ENCODE assay signal across 24 mouse cellular contexts in genomic region chr12:104679819-104680132, GRCm38 (mm10).
DNase-seq lines count a peak whose midpoint lies in the region; ATAC-seq lines count a peak whose summit lies in the region.
"Had no signal": no experiment of that assay in that cellular context is flagged by ENCODE, and none has a peak within 500 bp of the region (broad histone marks: within the 10 kb centered on the region; RNA-seq: fewer than 3 reads in every experiment).

No protein-coding gene starts in this region.

- peaks cover 58% of the 10 kb centered on the region for H3K4me1 ChIP-seq in embryonic facial prominence, embryonic 10.5 days
- H3K4me1 ChIP-seq in embryonic facial prominence, embryonic 12.5 days: peaks cover 34% of the 10 kb centered on the region
- peaks cover 70% of the 10 kb centered on the region for H3K4me1 ChIP-seq in limb, embryonic 10.5 days
- H3K4me1 ChIP-seq in limb, embryonic 13.5 days: peaks cover 51% of the 10 kb centered on the region
- H3K4me1 ChIP-seq in intestine, embryonic 16.5 days (ENCODE audit: control insufficient read depth, insufficient read depth, low read length): no peaks in the 10 kb centered on the region

- no peak overlapping the region for H3K9ac ChIP-seq in embryonic facial prominence, embryonic 12.5 days
- H3K9ac ChIP-seq in limb, embryonic 13.5 days: no peak overlapping the region
- H3K9ac ChIP-seq in intestine, embryonic 16.5 days (ENCODE audit: low read depth, low read length): no peak overlapping the region
- H3K9ac ChIP-seq: embryonic facial prominence, embryonic 15.5 days; forebrain, embryonic 12.5 days had no signal

- H3K4me3 ChIP-seq in embryonic facial prominence, embryonic 10.5 days: no peak overlapping the region
- no peak overlapping the region for H3K4me3 ChIP-seq in embryonic facial prominence, embryonic 12.5 days
- H3K4me3 ChIP-seq in limb, embryonic 10.5 days: no peak overlapping the region
- no peak overlapping the region for H3K4me3 ChIP-seq in limb, embryonic 13.5 days
- H3K4me3 ChIP-seq in intestine, embryonic 16.5 days (ENCODE audit: low read length): no peak overlapping the region
- H3K4me3 ChIP-seq: embryonic facial prominence, embryonic 15.5 days; erythroblast, embryonic 14.5 days; forebrain, embryonic 12.5 days; gastrocnemius, adult 2 months had no signal

- no peaks in the 10 kb centered on the region for H3K36me3 ChIP-seq in embryonic facial prominence, embryonic 10.5 days (replicated peaks)
- no peaks in the 10 kb centered on the region for H3K36me3 ChIP-seq in embryonic facial prominence, embryonic 12.5 days
- no peaks in the 10 kb centered on the region; the same call in 1 of the 2 replicates for H3K36me3 ChIP-seq in limb, embryonic 10.5 days
- no peaks in the 10 kb centered on the region for H3K36me3 ChIP-seq in limb, embryonic 13.5 days
- no peaks in the 10 kb centered on the region for H3K36me3 ChIP-seq in intestine, embryonic 16.5 days (ENCODE audit: control insufficient read depth, insufficient read depth, low read length)
- H3K36me3 ChIP-seq: embryonic facial prominence, embryonic 15.5 days; forebrain, embryonic 12.5 days had no signal

- H3K27ac ChIP-seq in embryonic facial prominence, embryonic 10.5 days (replicated peaks): peak overlapping the region; percentile 74; the same call in 1 of the 2 replicates
- no peak overlapping the region for H3K27ac ChIP-seq in embryonic facial prominence, embryonic 12.5 days
- H3K27ac ChIP-seq in limb, embryonic 10.5 days: peak overlapping the region; percentile 68; the same call in 1 of the 2 replicates
- H3K27ac ChIP-seq in limb, embryonic 13.5 days: no peak overlapping the region
- no peak overlapping the region for H3K27ac ChIP-seq in intestine, embryonic 16.5 days (ENCODE audit: low read length)
- H3K27ac ChIP-seq: embryonic facial prominence, embryonic 15.5 days; gastrocnemius, adult 2 months; hindbrain, embryonic 14.5 days; hindbrain, postnatal 0 days had no signal

- peaks cover 10% of the 10 kb centered on the region; the same call in 1 of the 2 replicates for H3K9me3 ChIP-seq in embryonic facial prominence, embryonic 10.5 days
- H3K9me3 ChIP-seq in embryonic facial prominence, embryonic 12.5 days: no peaks in the 10 kb centered on the region
- peaks cover 4% of the 10 kb centered on the region; the same call in 1 of the 2 replicates for H3K9me3 ChIP-seq in limb, embryonic 10.5 days (replicated peaks)
- peaks cover 8% of the 10 kb centered on the region; the same call in 1 of the 2 replicates for H3K9me3 ChIP-seq in limb, embryonic 13.5 days
- H3K9me3 ChIP-seq in intestine, embryonic 16.5 days (ENCODE audit: control insufficient read depth, low read length): no peaks in the 10 kb centered on the region
- H3K9me3 ChIP-seq: embryonic facial prominence, embryonic 15.5 days had no signal

- no peaks in the 10 kb centered on the region for H3K27me3 ChIP-seq in embryonic facial prominence, embryonic 10.5 days (replicated peaks; ENCODE audit: low read depth, poor library complexity, severe bottlenecking)
- H3K27me3 ChIP-seq in embryonic facial prominence, embryonic 12.5 days: no peaks in the 10 kb centered on the region
- H3K27me3 ChIP-seq in limb, embryonic 10.5 days (ENCODE audit: low read depth, poor library complexity, severe bottlenecking): peaks cover 5% of the 10 kb centered on the region; the same call in 1 of the 2 replicates
- H3K27me3 ChIP-seq in limb, embryonic 13.5 days: peaks cover 8% of the 10 kb centered on the region; the same call in 1 of the 2 replicates
- H3K27me3 ChIP-seq in intestine, embryonic 16.5 days (replicated peaks; ENCODE audit: control insufficient read depth, insufficient read depth, low read length): no peaks in the 10 kb centered on the region; the same call in 1 of the 2 replicates
- H3K27me3 ChIP-seq: forebrain, embryonic 12.5 days had no signal

- 0 out of 2 replicates have a peak overlapping the region, but pooled peaks have one; percentile 40 for H3K4me2 ChIP-seq in embryonic facial prominence, embryonic 12.5 days (replicated peaks)
- peak overlapping the region; percentile 54 for H3K4me2 ChIP-seq in limb, embryonic 13.5 days (replicated peaks)
- H3K4me2 ChIP-seq in intestine, embryonic 16.5 days (ENCODE audit: low read depth, low read length): no peak overlapping the region
- H3K4me2 ChIP-seq: heart, embryonic 11.5 days had no signal

- DNase-seq in embryonic facial prominence, embryonic 10.5 days (ENCODE audit: low spot score): no peak
- no peak for DNase-seq in limb, embryonic 10.5 days (ENCODE audit: low spot score)
- no peak for DNase-seq in urinary bladder, adult 18-20 months (ENCODE audit: low spot score in 2 of 2)
- DNase-seq in natural killer cell, adult 2 months (ENCODE audit: low spot score in 2 of 2): no peak
- DNase-seq: adrenal gland, adult 2 months; adrenal gland, postnatal 14 days; cerebellum, adult 11-12 months; cerebellum, adult 8-10 months; cerebellum, postnatal 14 days; gastrocnemius, adult 2 months; gastrocnemius, postnatal 14 days; heart, adult 11 months had no signal

- ATAC-seq in embryonic facial prominence, embryonic 12.5 days (ENCODE audit: insufficient number of reproducible peaks, insufficient read depth, low FRiP score, low TSS enrichment): no peak
- peak; percentile 71 for ATAC-seq in limb, embryonic 13.5 days (ENCODE audit: low FRiP score, low read depth)
- ATAC-seq in cerebellum, adult (ENCODE audit: insufficient number of reproducible peaks, low FRiP score, low TSS enrichment): no peak
- ATAC-seq in intestine, embryonic 16.5 days: no peak
- ATAC-seq: CD4-positive, CD25-positive, alpha-beta regulatory T cell, adult 4 months; hindbrain, postnatal 0 days; inflammation-experienced regulatory T-cells, adult 6 months had no signal

- 77% methylated on average over 8 of the region's 8 CpGs for WGBS in embryonic facial prominence, embryonic 10.5 days
- whole genome bisulfite sequencing in embryonic facial prominence, embryonic 12.5 days: 38% methylated on average over 8 of the region's 8 CpGs
- WGBS in limb, embryonic 10.5 days: 71% methylated on average over 8 of the region's 8 CpGs
- WGBS in limb, embryonic 13.5 days: 26% methylated on average over 8 of the region's 8 CpGs
- 57% methylated on average over 8 of the region's 8 CpGs for WGBS in intestine, embryonic 16.5 days

Comparison
In these comparisons a context has a peak if more than half of its experiments do, and no peak if none do; other contexts are left out.
1. H3K27ac ChIP-seq: peak in embryonic facial prominence, embryonic 10.5 days (single experiment) and limb, embryonic 10.5 days (single experiment); none in embryonic facial prominence, embryonic 12.5 days (single experiment), limb, embryonic 13.5 days (single experiment) and intestine, embryonic 16.5 days (single experiment).